Mouse (Mus musculus): ENCODE results near the gene Gm21117. TPM values are rescaled to one million over a fixed set of nuclear protein-coding genes. Genes with fewer than 3 reads are reported as not detected.

Gm21117 gene
- not detected in 2 replicates for polyA plus RNA-seq (2015; fragmentation: Nextera tagmentation; extraction: Ambion mirVana)

GRCm38 (mm10) chrY:51124920-51125319 is at the start of gene Gm21117:
Gene Gm21117 (plus strand): TSS chrY:51125220.

Data from skeletal muscle tissue, postnatal 0 days (tissue).